Mouse (Mus musculus) right cerebral cortex, adult 18-20 months (tissue): Measurements from ENCODE around the gene Zfp39.

ENCODE experiments used
- DNase-seq: peaks from one replicate; pipeline ENCODE4 v3.0.0; 2022; ENCODE audit warnings: mixed read lengths

The Zfp39 gene

GRCm38 (mm10) chr11:58903511-58904409 is at the start of gene Zfp39:
Zfp39 (minus strand) TSS chr11:58904225.
- DNase-seq: peak; percentile 95

- DNase-seq: no peak
These were observed 49.5 kb upstream of the Zfp39 start for GRCm38 (mm10) chr11:58953351-58954169.

GRCm38 (mm10) chr11:58951210-58951609 is 47.2 kb upstream of the Zfp39 start:
- DNase-seq: no peak

GRCm38 (mm10) chr11:58949480-58950431 is 45.7 kb upstream of the Zfp39 start:
- peak; percentile 85 for DNase-seq

GRCm38 (mm10) chr11:58948542-58949479 is 44.8 kb upstream of the Zfp39 start, which contains the start of gene Hist3h2ba:
Hist3h2ba (plus strand) TSS chr11:58948920.
- peak; percentile 86 for DNase-seq

- DNase-seq: peak; percentile 73
These were observed 43.9 kb upstream of the Zfp39 start for GRCm38 (mm10) chr11:58947798-58948528.

GRCm38 (mm10) chr11:58947306-58947705 is 43.3 kb upstream of the Zfp39 start:
- no peak for DNase-seq

- no peak for DNase-seq
These were observed 40.1 kb upstream of the Zfp39 start for GRCm38 (mm10) chr11:58944136-58944535.

GRCm38 (mm10) chr11:58939088-58939439 is 35.0 kb upstream of the Zfp39 start:
- no peak for DNase-seq

GRCm38 (mm10) chr11:58938322-58939087 is 34.5 kb upstream of the Zfp39 start, which contains the start of gene Rnf187:
Rnf187 (minus strand) TSS chr11:58938916.
- peak; percentile 95 for DNase-seq

- no peak for DNase-seq
These were observed 33.9 kb upstream of the Zfp39 start for GRCm38 (mm10) chr11:58937909-58938308.

- no peak for DNase-seq
These were observed 27.6 kb upstream of the Zfp39 start for GRCm38 (mm10) chr11:58931576-58931975.

- no peak for DNase-seq
These were observed 26.2 kb upstream of the Zfp39 start for GRCm38 (mm10) chr11:58930254-58930653.

GRCm38 (mm10) chr11:58929641-58930040 is 25.6 kb upstream of the Zfp39 start:
- no peak for DNase-seq

- DNase-seq: no peak
These were observed 25.0 kb upstream of the Zfp39 start for GRCm38 (mm10) chr11:58929055-58929454.

- DNase-seq: no peak
These were observed 24.0 kb upstream of the Zfp39 start for GRCm38 (mm10) chr11:58927790-58928651.

- DNase-seq: no peak
These were observed 23.0 kb upstream of the Zfp39 start for GRCm38 (mm10) chr11:58927053-58927452.

GRCm38 (mm10) chr11:58926651-58927050 is 22.6 kb upstream of the Zfp39 start:
- no peak for DNase-seq

- no peak for DNase-seq
These were observed 18.4 kb upstream of the Zfp39 start for GRCm38 (mm10) chr11:58922420-58922819.
